Mouse (Mus musculus) urinary bladder, postnatal 10 days (tissue): Measurements from ENCODE around the gene Nlrp6.
"Not testable (repeated sequence)": the region's sequence is repeated elsewhere in the genome, so short reads cannot be mapped to it uniquely, and the experiment has no call there.

Source experiments
- DNase-seq: peaks from one replicate; pipeline ENCODE4 v3.0.0; 2022; ENCODE audit warnings: low spot score

The Nlrp6 gene

DNA sequence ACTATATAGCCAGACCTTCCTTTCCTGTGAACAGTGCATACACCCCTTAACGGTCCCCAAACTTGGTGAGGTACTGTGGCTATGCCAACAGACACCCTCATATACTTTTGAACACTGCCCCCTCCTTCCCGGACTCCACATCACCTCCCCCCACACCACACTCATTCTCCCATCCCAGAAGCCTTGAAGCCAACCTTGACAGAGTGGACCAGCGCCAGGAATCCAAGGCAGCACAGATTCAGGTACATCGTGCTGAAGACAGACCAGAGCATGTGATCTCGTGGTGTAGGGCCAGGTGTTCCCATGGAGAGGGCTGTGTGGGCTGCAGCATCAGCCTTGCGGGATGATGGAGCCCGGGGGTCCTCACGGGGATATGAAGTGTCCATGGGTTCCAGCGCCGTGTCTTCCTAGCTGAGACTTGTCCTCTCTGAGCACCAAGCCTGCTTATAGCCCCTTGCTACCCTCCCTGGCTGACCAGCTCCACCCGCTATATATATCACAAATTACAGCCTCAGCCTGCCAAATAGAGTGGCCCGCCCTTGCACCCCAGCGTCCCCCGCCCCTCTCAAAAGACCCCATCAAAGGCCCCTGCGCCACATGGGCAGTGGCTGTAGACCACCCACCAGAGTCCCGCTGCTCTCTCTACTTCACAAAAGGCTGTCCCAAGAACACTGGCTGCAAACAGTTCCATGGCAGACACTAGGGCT lies 29.3 kb downstream of the Nlrp6 start, which contains the start of gene Ifitm5:
TSS of gene Ifitm5 (minus strand) at position 468 of the 707 bp plus-strand sequence.
- no peak for DNase-seq

DNA sequence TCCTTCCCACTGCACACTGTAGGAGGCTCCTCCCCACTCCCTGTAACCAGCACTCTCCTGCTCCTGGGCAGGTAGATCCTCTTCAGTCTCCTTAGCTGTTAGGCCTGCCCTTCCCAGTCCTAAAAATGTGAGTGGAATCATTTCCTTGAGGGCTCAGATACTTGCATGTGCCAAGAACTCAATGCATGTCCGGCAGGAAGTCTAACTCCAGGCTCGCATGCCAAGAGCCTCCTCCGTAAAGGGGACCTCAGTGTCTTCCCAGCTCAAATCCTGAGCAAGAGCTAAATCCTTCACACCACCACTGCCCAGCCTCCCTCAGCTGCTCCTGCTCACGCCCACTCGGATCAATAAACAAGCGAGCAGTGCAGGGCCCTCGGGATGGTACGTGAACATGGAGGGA lies 30.3 kb downstream of the Nlrp6 start:
- no peak for DNase-seq

GRCm38 (mm10) chr7:140951765-140952164 lies 31.1 kb downstream of the Nlrp6 start:
- DNase-seq, result no peak

DNA sequence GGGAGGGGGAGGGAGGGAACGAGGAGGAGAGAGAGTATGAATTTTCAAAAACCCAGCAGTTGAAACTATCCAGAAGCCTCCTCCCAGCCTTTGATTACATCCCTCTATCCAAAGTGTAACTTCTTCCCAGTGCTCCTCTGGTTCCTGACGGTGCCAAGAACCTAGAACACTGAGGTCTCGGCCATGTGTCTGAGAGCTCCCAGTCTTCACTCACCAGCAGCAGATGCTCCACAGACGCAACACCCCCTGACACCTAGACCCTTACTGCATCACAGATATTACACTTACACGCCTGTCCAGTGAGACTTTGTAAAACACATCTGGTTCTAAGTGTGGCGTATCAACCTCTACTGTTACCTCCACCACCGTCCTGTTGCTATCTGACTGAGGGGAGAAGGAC lies 31.7 kb downstream of the Nlrp6 start:
- DNase-seq, result no peak

DNA sequence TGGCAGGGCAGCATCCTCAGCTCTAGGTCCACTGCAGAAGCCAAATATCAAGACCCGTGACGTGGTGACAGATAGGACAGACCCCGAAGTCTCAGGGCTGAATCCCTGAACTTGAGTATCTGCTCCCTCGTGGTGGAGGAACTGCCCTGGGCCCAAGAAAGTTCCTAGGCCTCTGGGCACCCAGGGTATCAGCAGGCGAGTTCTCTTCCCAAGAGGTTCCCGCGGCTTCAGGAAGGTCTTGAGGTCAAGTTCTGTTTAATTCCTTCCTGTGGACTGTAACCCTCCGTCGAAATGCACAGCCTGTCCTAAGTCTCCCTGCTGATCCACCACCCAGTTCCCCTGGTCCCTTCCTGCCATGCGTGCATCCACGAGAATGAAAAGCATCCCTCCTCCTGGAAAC lies 32.4 kb downstream of the Nlrp6 start:
- DNase-seq, result no peak

DNA sequence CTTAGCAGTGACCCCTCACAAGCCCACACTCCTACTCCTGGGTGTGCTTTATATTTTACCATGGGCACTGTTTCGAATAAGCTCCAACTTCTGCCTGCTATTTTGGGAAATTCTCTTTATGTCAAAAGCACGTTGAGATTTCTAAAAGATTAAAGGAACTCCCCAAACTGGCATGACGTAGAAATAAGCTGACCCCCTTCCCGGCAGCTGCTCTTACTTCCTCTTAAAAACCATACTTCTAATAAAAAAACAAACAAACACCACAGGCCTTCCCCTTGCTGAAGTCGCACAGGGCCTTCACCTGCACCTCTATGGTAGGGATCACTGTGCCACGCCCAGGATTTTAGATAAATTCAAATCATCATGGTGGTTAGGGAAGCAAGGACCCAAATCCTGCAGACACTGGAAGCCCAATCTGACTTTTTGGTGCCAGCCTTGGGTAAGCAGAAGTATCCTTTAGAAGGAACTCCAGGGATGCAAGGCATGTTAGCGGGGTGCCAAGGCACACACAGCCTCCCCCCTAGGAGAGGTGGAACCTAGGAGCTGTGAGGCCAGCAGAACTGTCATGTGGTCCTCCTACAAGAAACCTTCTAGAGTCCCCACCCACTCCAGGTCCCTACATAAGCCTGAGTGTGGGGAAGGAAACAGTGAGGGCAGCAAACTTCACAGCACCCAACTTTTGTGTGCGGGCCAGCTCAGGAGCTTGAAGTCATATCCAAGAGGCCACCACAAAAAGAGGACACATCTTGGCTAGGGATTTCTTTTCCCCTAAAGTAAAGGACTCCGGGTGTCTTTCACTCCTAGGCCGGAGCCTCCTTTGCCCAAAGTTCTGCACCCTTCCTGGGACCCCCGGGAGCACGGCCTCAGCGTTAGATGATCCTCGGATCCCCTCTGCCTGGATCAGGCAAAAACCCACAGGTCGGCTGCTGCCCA lies 33.4 kb downstream of the Nlrp6 start:
- DNase-seq, result no peak

- DNase-seq, result no peak
Observed at GRCm38 (mm10) chr7:140954733-140955071, 34.0 kb downstream of the Nlrp6 start.

GRCm38 (mm10) chr7:140955342-140955741 lies 34.6 kb downstream of the Nlrp6 start:
- no peak for DNase-seq

DNA sequence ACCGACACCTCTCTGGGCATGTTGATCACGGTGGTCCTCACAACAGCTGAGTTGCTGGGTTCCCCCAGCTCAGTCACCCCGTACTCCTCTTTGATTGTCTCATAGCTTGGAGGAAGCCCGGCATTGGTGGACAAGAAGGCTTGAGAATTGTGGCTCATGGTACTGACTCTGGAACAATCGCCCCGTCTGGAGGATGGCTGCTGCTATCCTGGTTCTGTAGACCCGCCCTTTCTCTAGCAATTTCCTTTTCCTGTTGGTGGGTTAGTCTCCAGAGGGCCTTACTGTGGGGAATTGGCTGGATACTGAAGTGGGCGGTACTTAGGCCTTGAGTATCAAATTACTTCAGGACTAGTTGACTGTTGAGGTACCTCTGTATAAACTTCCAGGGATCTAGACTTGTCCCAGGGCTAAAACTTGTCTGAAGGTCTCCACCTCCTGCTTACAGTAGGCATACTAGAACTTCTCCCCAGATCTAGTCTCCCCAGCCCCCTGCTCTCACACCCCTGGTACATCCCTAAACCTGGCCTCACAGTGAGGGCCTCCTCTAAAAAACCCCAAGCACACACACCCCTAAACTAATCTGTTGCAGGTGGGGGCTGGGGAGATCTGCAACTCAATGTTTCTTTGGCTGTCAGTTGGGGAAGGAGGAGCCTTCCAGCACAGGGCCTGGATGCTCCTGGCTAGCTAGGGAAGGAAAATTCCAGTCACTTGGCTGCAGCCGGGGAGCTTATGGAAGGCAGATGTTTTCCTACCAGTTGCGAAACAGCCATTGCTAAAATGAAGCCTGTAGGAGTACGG lies 35.3 kb downstream of the Nlrp6 start, which contains the start of the genes Gm45717 and Ifitm2:
TSS of gene Gm45717 (minus strand) at position 180 of the 798 bp plus-strand sequence.
TSS of gene Ifitm2 (minus strand) at position 230 of the 798 bp plus-strand sequence.
- no peak for DNase-seq

DNA sequence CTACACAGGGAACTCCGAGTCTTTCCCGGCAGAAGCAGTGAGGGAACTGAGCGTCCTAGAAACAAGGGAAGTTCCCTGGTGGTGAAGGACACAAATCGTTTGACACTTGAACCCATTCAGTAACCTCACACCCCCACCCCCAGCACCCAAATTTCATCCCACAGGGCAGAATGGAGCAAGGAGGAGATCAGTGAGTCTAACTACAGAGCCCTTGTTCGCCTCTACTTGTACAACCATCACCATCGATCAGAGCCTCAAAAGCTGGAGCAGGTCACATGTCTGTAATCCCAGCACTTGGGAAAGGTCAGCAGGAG lies 35.8 kb downstream of the Nlrp6 start:
- DNase-seq, result no peak

DNA sequence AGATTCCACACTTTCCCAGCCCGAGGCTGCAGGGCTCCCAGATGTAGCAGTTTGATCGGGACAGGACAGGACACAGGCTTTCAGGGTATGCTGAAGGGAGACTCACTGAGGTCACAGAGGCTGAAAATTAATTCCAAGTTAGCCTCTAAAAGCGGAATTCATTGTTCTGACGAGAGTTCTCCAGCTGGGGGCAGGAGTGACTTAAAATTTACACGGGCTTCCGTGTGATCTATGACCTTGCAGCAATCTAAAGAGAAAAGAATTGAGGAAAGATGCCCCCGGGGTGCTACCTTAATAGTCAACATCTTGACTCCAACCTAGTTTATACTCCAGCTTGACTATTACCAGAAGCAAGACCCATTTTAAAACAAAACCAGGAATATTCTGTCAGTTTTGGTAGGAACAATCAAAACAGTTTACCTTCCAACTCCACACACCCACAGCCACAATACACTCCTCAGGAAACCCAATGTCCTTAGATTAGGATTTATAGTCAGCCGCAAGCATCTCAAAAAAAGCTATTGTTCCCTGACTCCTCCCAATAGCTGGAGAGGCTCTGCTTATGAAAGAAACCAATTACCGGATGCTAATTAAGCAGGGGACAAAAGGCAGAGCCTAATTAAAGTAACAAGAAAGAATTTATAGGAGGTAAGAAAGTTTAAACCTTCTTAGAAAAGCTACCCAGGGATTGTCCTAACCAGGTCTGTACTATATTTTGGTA lies 38.6 kb downstream of the Nlrp6 start:
- no peak for DNase-seq

- DNase-seq, result no peak
Observed at GRCm38 (mm10) chr7:140960026-140960425, 39.3 kb downstream of the Nlrp6 start.

GRCm38 (mm10) chr7:140961416-140961815 lies 40.7 kb downstream of the Nlrp6 start:
- DNase-seq, result no peak

- no peak for DNase-seq
Observed at GRCm38 (mm10) chr7:140962733-140963132, 42.0 kb downstream of the Nlrp6 start.

- DNase-seq, result no peak
Observed at GRCm38 (mm10) chr7:140966921-140967320, 46.2 kb downstream of the Nlrp6 start, which contains the start of gene Ifitm1. Gene Ifitm1 (plus strand): TSS chr7:140967221.

DNA sequence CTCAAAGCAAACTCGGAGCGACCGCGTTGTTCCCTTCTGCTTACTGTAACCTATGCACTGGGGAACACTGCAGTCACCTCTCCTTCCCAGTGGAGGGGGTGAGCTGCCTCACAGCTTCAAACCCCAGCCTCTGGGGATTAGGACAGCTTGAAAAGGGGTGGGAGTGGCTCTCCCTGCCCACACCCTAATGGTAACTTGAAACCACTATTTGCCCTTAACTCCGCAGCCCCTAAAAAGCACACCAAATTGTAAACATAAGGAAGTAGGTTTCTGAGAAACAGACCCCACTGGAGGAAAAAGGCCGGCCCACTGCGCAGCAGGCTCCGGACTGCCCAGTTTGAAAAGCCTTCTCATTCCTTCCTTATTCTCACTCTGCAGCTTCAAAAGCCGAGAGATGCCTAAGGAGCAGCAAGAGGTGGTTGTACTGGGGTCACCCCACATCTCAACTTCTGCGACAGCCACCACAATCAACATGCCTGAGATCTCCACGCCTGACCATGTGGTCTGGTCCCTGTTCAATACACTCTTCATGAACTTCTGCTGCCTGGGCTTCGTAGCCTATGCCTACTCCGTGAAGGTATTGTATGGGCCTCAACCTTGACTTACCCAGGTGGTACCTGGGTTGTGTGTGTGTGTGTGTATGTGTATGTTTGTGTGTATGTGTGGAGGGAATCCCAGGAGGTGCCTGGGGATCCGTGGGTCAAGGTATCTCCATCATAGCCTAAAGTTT lies 47.3 kb downstream of the Nlrp6 start:
- DNase-seq, result no peak

DNA sequence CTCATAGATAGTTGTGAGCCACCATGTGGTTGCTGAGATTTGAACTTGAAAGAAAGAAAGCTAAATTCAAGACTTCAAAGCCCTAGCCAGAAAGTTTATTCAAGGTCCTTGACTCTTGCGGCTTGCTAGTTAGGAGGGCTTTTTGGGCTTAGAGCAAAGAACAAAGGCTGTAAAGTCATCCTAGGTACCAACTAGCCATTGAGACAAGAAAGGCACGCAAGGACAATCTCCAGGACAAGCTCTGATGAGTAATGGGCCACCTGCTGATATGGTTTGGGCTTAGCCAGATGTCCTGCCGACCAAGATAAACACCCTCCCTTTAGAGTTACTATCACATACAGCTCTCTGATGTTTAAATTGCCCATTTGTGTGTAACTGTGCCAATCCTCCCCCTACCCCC lies 48.0 kb downstream of the Nlrp6 start:
- not testable (repeated sequence) for DNase-seq

GRCm38 (mm10) chr7:140970931-140971330 lies 50.2 kb downstream of the Nlrp6 start:
- no peak for DNase-seq

DNA sequence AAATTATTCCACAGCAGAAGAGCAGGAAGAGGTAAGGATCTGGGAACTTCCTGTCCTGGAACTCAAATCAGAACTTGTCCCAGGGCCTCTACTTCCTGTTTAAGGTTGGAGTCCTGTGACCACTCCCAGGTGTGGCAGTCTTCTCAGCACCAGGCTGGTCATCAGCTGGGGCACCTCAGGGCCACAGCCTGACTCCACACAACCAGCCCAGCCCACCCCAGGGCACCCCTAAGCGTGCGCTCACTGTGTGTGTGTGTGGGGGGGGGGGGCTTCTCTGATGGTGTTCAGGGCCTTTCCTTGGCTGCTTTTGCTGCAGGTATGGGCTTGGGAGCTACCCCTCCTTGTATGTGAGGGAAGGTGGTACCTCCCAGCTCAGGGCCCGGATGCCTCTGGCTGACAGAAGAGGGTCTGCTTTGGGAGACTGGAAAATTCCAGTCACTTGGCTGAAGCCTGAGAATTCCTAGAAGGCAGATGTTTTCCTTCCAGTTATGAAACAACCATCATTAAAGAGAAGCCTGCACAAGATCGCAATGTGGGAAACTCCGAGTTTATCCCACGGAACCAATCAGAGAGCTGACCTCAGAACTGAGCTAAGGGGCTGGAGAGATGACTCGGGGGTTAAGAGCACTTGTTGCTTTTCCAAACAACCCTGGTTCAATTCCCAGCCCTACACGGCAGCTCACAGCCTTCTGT lies 50.9 kb downstream of the Nlrp6 start:
- no peak for DNase-seq

DNA sequence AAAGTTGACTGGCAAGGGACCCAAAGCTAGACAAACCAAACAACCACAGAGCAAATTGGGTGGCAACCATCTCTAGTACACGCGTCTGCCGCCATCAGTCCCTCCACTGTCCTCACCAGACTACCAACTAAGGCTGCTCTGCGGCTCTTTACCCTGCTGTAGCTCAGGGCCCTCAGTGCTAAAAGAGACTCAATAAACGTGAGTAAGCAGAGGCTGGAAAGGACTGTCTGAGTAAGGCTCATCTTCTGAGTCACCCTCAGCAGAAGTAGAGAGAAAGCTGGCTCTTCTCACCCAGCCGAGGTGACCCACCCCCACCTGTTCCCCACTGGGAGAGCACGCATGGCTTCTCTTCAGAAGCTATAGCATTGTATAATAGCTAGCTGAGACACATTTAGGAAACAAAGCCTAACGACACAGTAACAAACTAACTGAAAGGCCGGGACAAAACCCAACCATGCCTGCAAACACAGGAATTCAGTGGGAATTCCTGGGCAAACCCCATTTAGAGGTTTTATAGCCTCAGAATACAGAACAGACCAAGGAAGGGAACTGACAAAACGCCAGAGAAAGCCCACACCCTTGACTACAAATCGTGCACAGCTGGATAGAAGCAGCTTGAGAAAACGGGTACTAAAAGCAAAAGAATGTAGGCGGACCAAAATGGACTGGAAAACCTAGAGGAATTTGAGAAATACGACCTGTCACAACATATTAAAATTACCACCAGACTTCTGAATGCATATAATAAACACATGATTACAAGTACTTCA lies 52.9 kb downstream of the Nlrp6 start:
- no peak for DNase-seq
